Comparison of ENCODE assay signal across 10 mouse cellular contexts in genomic region chr6:5977238-5977920, GRCm38 (mm10).
DNase-seq lines count a peak whose midpoint lies in the region; ATAC-seq and TF ChIP-seq lines count a peak whose summit lies in the region.
"Had no signal": no experiment of that assay in that cellular context is flagged by ENCODE, and none has a peak within 500 bp of the region (broad histone marks: within the 10 kb centered on the region; RNA-seq: fewer than 3 reads in every experiment).

No protein-coding gene starts in this region.

- no peaks in the 10 kb centered on the region for H3K36me3 ChIP-seq in hindbrain, embryonic 10.5 days
- no peaks in the 10 kb centered on the region for H3K36me3 ChIP-seq in hindbrain, embryonic 16.5 days (ENCODE audit: control insufficient read depth, insufficient read depth, low read length)
- no peaks in the 10 kb centered on the region for H3K36me3 ChIP-seq in ES-E14 (ENCODE audit: control insufficient read depth, insufficient read depth, low read length, poor library complexity, severe bottlenecking)
- H3K36me3 ChIP-seq in heart, embryonic 10.5 days = no peaks in the 10 kb centered on the region
- no peaks in the 10 kb centered on the region for H3K36me3 ChIP-seq in limb, embryonic 13.5 days

- WGBS in hindbrain, embryonic 10.5 days = 60% methylated on average over 15 of the region's 15 CpGs
- WGBS in hindbrain, embryonic 16.5 days = 70% methylated on average over 15 of the region's 15 CpGs
- 50% methylated on average over 15 of the region's 15 CpGs for WGBS in heart, embryonic 10.5 days
- WGBS in limb, embryonic 13.5 days = 55% methylated on average over 15 of the region's 15 CpGs

- DNase-seq in hindbrain, embryonic 10.5 days (ENCODE audit: low spot score) = peak; percentile 10
- no peak for DNase-seq in ES-E14 (ENCODE audit: low read depth, low spot score)
- DNase-seq in heart, embryonic 10.5 days (ENCODE audit: low spot score) = no peak
- no peak for DNase-seq in right cerebral cortex, postnatal 25 days
- no peak for DNase-seq in spleen, adult 18-20 months
- DNase-seq in spleen, postnatal 14 days (ENCODE audit: low spot score in 2 of 2) = no peak
- DNase-seq: cerebellum, postnatal 36 days had no signal

- no peak for ATAC-seq in hindbrain, embryonic 16.5 days
- ATAC-seq in limb, embryonic 13.5 days (ENCODE audit: low FRiP score, low read depth) = no peak
- ATAC-seq: CD4-positive, CD25-positive, alpha-beta regulatory T cell, adult 4 months had no signal

- H3K4me2 ChIP-seq in hindbrain, embryonic 16.5 days (ENCODE audit: low read length) = no peak overlapping the region
- H3K4me2 ChIP-seq in limb, embryonic 13.5 days (replicated peaks) = 0 out of 2 replicates have a peak overlapping the region, but pooled peaks have one; percentile 11

- in situ Hi-C loops in ES-E14 (cut with MboI; ENCODE audit: low sequenced_read_pairs in 2 of 2, unreplicated experiment in 2 of 2) = no loop called here

- no peaks in the 10 kb centered on the region for H3K9me3 ChIP-seq in hindbrain, embryonic 10.5 days
- no peaks in the 10 kb centered on the region for H3K9me3 ChIP-seq in hindbrain, embryonic 16.5 days (ENCODE audit: control insufficient read depth, low read length)
- H3K9me3 ChIP-seq in ES-E14 (ENCODE audit: control insufficient read depth, insufficient read depth, low read depth, low read length) = no peaks in the 10 kb centered on the region
- H3K9me3 ChIP-seq in heart, embryonic 10.5 days = no peaks in the 10 kb centered on the region
- H3K9me3 ChIP-seq in limb, embryonic 13.5 days = no peaks in the 10 kb centered on the region

- H3K4me1 ChIP-seq in hindbrain, embryonic 10.5 days (replicated peaks) = no peaks in the 10 kb centered on the region
- H3K4me1 ChIP-seq in hindbrain, embryonic 16.5 days (ENCODE audit: control insufficient read depth, insufficient read depth, low read depth, low read length) = no peaks in the 10 kb centered on the region
- no peaks in the 10 kb centered on the region for H3K4me1 ChIP-seq in ES-E14 (ENCODE audit: control insufficient read depth in 2 of 2, insufficient read depth in 2 of 2, low read length in 2 of 2, poor library complexity in 1 of 2)
- no peaks in the 10 kb centered on the region for H3K4me1 ChIP-seq in heart, embryonic 10.5 days
- H3K4me1 ChIP-seq in limb, embryonic 13.5 days = no peaks in the 10 kb centered on the region

- H3K4me3 ChIP-seq in hindbrain, embryonic 10.5 days = no peak overlapping the region
- H3K4me3 ChIP-seq in hindbrain, embryonic 16.5 days (ENCODE audit: low read length) = no peak overlapping the region
- no peak overlapping the region; a peak in 1 of 4 replicates for H3K4me3 ChIP-seq in ES-E14 (ENCODE audit: insufficient read depth in 1 of 2, low read depth in 1 of 2, low read length in 2 of 2, poor library complexity in 1 of 2, severe bottlenecking in 1 of 2)
- H3K4me3 ChIP-seq in heart, embryonic 10.5 days = no peak overlapping the region
- H3K4me3 ChIP-seq in limb, embryonic 13.5 days = no peak overlapping the region

- no peak overlapping the region for H3K9ac ChIP-seq in hindbrain, embryonic 16.5 days (ENCODE audit: low read depth, low read length)
- no peak overlapping the region for H3K9ac ChIP-seq in ES-E14 (ENCODE audit: insufficient read depth, low read depth, low read length, poor library complexity, severe bottlenecking)
- H3K9ac ChIP-seq in limb, embryonic 13.5 days = no peak overlapping the region

- no peaks in the 10 kb centered on the region for H3K27me3 ChIP-seq in hindbrain, embryonic 10.5 days (ENCODE audit: insufficient read depth, poor library complexity, severe bottlenecking)
- no peaks in the 10 kb centered on the region for H3K27me3 ChIP-seq in hindbrain, embryonic 16.5 days (replicated peaks; ENCODE audit: control insufficient read depth, insufficient read depth, low read length)
- no peaks in the 10 kb centered on the region for H3K27me3 ChIP-seq in heart, embryonic 10.5 days (ENCODE audit: insufficient read depth, poor library complexity, severe bottlenecking)
- H3K27me3 ChIP-seq in limb, embryonic 13.5 days = peaks cover 4% of the 10 kb centered on the region; the same call in 1 of the 2 replicates

- H3K27ac ChIP-seq in hindbrain, embryonic 10.5 days = no peak overlapping the region
- H3K27ac ChIP-seq in hindbrain, embryonic 16.5 days (ENCODE audit: low read depth, low read length) = no peak overlapping the region
- no peak overlapping the region for H3K27ac ChIP-seq in ES-E14 (ENCODE audit: insufficient read depth, low read depth, low read length, poor library complexity, severe bottlenecking)
- peak overlapping the region; percentile 62; the same call in 1 of the 2 replicates for H3K27ac ChIP-seq in heart, embryonic 10.5 days
- no peak overlapping the region for H3K27ac ChIP-seq in limb, embryonic 13.5 days

TF ChIP-seq in ES-E14, 5 proteins besides CTCF, POLR2A, EP300 and RAD21:
- TF ChIP-seq ZNF384 (IDR thresholded peaks at IDR 0.05; ENCODE audit: low read depth, low read length) (peak; percentile 85), ZC3H11A (IDR thresholded peaks at IDR 0.05; ENCODE audit: borderline replicate concordance, low read depth, low read length) (no peak), CHD2 (IDR thresholded peaks at IDR 0.05; ENCODE audit: low read depth, low read length) (no peak)
TF ChIP-seq in ES-E14: peak in this region for 1.
